Comparison of ENCODE assay signal across 8 mouse cellular contexts in the genomic region with DNA sequence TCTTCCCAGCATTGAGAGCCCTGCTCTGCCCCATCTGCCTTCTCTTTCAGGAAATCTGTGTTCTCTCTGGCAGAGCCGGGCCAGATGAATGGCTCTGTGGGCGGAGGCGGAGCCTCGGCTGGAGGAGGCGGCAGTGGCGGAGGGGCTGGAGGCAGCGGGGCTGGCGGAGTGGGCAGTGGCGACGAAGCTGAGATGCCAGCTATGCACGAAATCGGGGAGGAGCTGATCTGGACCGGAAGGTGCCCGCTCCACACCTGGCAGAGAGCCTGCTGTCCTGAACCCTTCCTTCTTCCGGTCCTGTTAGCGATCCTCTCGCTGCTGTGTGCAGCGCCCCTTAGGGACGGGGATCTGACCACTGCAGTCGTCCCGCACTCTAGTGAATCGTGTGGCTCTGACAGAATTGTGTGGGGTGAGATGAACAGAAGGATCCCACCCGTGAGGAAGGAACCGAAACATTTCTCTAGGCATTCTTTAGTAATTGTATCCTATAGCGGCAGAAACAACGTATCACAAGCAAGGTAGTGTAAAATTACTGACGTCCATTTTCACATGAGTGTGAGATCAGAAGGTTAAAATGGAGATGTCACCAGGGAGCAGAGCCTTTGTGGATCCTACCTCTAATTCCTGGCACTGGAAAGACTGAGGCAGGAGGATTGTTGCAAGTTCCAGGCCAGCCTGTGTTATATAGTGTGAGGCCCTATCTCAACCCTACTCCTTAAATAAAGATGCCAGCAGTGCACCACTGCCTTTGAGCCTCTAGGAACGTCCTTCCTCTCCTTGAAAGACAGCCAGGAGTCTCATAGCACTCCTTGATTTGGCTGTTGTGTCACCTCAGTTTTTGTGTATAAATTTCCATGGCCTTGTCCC. TPM values are rescaled to one million over a fixed set of nuclear protein-coding genes. Genes with fewer than 3 reads are reported as not detected.
DNase-seq lines count a peak whose midpoint lies in the region; ATAC-seq and TF ChIP-seq lines count a peak whose summit lies in the region.

No protein-coding gene starts in this region.

- peak; percentile 87 for TF ChIP-seq CTCF in lung, postnatal 0 days (IDR thresholded peaks at IDR 0.05)

- no peaks in the 10 kb centered on the region for H3K4me1 ChIP-seq in hindbrain, embryonic 11.5 days (replicated peaks; ENCODE audit: control insufficient read depth, insufficient read depth, low read length)
- no peaks in the 10 kb centered on the region for H3K4me1 ChIP-seq in lung, postnatal 0 days (ENCODE audit: insufficient read depth, low read depth, low read length)

- 3% methylated on average over 25 of the region's 28 CpGs for WGBS in hindbrain, embryonic 11.5 days
- WGBS in lung, postnatal 0 days, result 2% methylated on average over 21 of the region's 28 CpGs

- H3K9me3 ChIP-seq in hindbrain, embryonic 11.5 days (ENCODE audit: control insufficient read depth, low read length), result no peaks in the 10 kb centered on the region
- H3K9me3 ChIP-seq in lung, postnatal 0 days (ENCODE audit: low read length), result no peaks in the 10 kb centered on the region

- peak overlapping the region; percentile 37 for H3K4me2 ChIP-seq in hindbrain, embryonic 11.5 days (replicated peaks; ENCODE audit: low read depth, low read length)
- H3K4me2 ChIP-seq in lung, postnatal 0 days (replicated peaks; ENCODE audit: low read depth, low read length), result peak overlapping the region; percentile 62

- peak overlapping the region; percentile 40 for H3K4me3 ChIP-seq in hindbrain, embryonic 11.5 days (ENCODE audit: low read depth, low read length)
- peak overlapping the region; percentile 38 for H3K4me3 ChIP-seq in lung, postnatal 0 days (ENCODE audit: low read depth, low read length)

- peak; percentile 95 for DNase-seq in MN1 (ENCODE audit: low spot score)
- DNase-seq in cerebellum, adult 9-11 months, result peak; percentile 94
- DNase-seq in frontal cortex, postnatal 10 days (ENCODE audit: low spot score in 2 of 2), result peak; percentile 83 to 86
- DNase-seq in hindbrain, embryonic 11.5 days (ENCODE audit: low spot score), result peak; percentile 80
- DNase-seq in layer of hippocampus, postnatal 10 days (ENCODE audit: low spot score in 2 of 2), result peak; percentile 90 to 92
- DNase-seq in lung, postnatal 0 days (ENCODE audit: low spot score), result peak; percentile 98
- DNase-seq in ovary, postnatal 10 days (ENCODE audit: low spot score), result peak; percentile 48
- peak; percentile 62 for DNase-seq in thymus, postnatal 0 days (ENCODE audit: low spot score)

- H3K27ac ChIP-seq in hindbrain, embryonic 11.5 days (ENCODE audit: low read depth, low read length), result peak overlapping the region; percentile 55; the same call in 1 of the 2 replicates
- no peak overlapping the region for H3K27ac ChIP-seq in lung, postnatal 0 days (ENCODE audit: low read length)

- H3K27me3 ChIP-seq in hindbrain, embryonic 11.5 days (ENCODE audit: control insufficient read depth, insufficient read depth, low read length), result no peaks in the 10 kb centered on the region
- no peaks in the 10 kb centered on the region for H3K27me3 ChIP-seq in lung, postnatal 0 days (replicated peaks; ENCODE audit: insufficient read depth, low read length)

- peak overlapping the region; percentile 53 for H3K9ac ChIP-seq in hindbrain, embryonic 11.5 days (ENCODE audit: low read depth, low read length)
- H3K9ac ChIP-seq in lung, postnatal 0 days (replicated peaks; ENCODE audit: low read depth), result no peak overlapping the region

- no peak for TF ChIP-seq EP300 in lung, postnatal 0 days (IDR thresholded peaks at IDR 0.05)

- peak; percentile 91 for ATAC-seq in hindbrain, embryonic 11.5 days (ENCODE audit: low FRiP score)
- ATAC-seq in lung, postnatal 0 days, result peak; percentile 98

- H3K36me3 ChIP-seq in hindbrain, embryonic 11.5 days (ENCODE audit: control insufficient read depth, insufficient read depth, low read length), result no peaks in the 10 kb centered on the region
- no peaks in the 10 kb centered on the region for H3K36me3 ChIP-seq in lung, postnatal 0 days (ENCODE audit: insufficient read depth, low read length)

RNA-seq across cellular contexts. Expression of gene Slc4a5, which starts 48.7 kb away (rescaled TPM):
- polyA plus RNA-seq in hindbrain, embryonic 11.5 days (2014; fragmentation: Nextera tagmentation; extraction: Ambion mirVana), result 2.5 and 3.1 TPM in 2 replicates
- total RNA-seq in layer of hippocampus, postnatal 10 days (2021), result 1 to 10 TPM in 1 of 2 experiments, under 1 TPM in 1; 0.31 to 2.9 TPM
- polyA plus RNA-seq in lung, postnatal 0 days (2015; fragmentation: Nextera tagmentation; extraction: Ambion mirVana), result 5.0 and 5.3 TPM in 2 replicates
- 0.07 and 0.17 TPM in 2 replicates for polyA plus RNA-seq in thymus, postnatal 0 days (2015; fragmentation: Nextera tagmentation; extraction: Ambion mirVana)

RNA-seq across cellular contexts. Expression of gene Mthfd2, which starts 57.3 kb away (rescaled TPM):
- 41.8 and 46.9 TPM in 2 replicates for polyA plus RNA-seq in hindbrain, embryonic 11.5 days (2014; fragmentation: Nextera tagmentation; extraction: Ambion mirVana)
- 10 to 100 TPM; 10.3 to 11.3 TPM for total RNA-seq in layer of hippocampus, postnatal 10 days (2021)
- 6.3 and 7.8 TPM in 2 replicates for polyA plus RNA-seq in lung, postnatal 0 days (2015; fragmentation: Nextera tagmentation; extraction: Ambion mirVana)
- 40.7 and 48.6 TPM in 2 replicates for polyA plus RNA-seq in thymus, postnatal 0 days (2015; fragmentation: Nextera tagmentation; extraction: Ambion mirVana)

RNA-seq across cellular contexts. Expression of gene Mob1a, which starts 57.4 kb away (rescaled TPM):
- 60.9 and 65.6 TPM in 2 replicates for polyA plus RNA-seq in hindbrain, embryonic 11.5 days (2014; fragmentation: Nextera tagmentation; extraction: Ambion mirVana)
- total RNA-seq in layer of hippocampus, postnatal 10 days (2021), result 10 to 100 TPM; 24.2 to 25.0 TPM
- 41.3 and 47.6 TPM in 2 replicates for polyA plus RNA-seq in lung, postnatal 0 days (2015; fragmentation: Nextera tagmentation; extraction: Ambion mirVana)
- polyA plus RNA-seq in thymus, postnatal 0 days (2015; fragmentation: Nextera tagmentation; extraction: Ambion mirVana), result 71.5 and 73.4 TPM in 2 replicates

Comparison
In these comparisons a context has a peak if more than half of its experiments do, and no peak if none do; other contexts are left out.
1. DNase-seq: peak in every context shown above with its lines; median percentile 98 in lung, postnatal 0 days; 95 in MN1; 94 in cerebellum, adult 9-11 months; 91 in layer of hippocampus, postnatal 10 days; 84 in frontal cortex, postnatal 10 days; 80 in hindbrain, embryonic 11.5 days; 62 in thymus, postnatal 0 days; 48 in ovary, postnatal 10 days.